Mouse (Mus musculus) cerebellum, adult 11 months (tissue): ENCODE measurements around the gene Zfp668.
A peak's percentile ranks its signal among the peaks of the same experiment; 100 is the strongest.
"Not testable (repeated sequence)": the region's sequence is repeated elsewhere in the genome, so short reads cannot be mapped to it uniquely, and the experiment has no call there.

Source experiments
- DNase-seq: peaks from one replicate; pipeline ENCODE4 v3.0.0; 2022

Zfp668 gene

DNA sequence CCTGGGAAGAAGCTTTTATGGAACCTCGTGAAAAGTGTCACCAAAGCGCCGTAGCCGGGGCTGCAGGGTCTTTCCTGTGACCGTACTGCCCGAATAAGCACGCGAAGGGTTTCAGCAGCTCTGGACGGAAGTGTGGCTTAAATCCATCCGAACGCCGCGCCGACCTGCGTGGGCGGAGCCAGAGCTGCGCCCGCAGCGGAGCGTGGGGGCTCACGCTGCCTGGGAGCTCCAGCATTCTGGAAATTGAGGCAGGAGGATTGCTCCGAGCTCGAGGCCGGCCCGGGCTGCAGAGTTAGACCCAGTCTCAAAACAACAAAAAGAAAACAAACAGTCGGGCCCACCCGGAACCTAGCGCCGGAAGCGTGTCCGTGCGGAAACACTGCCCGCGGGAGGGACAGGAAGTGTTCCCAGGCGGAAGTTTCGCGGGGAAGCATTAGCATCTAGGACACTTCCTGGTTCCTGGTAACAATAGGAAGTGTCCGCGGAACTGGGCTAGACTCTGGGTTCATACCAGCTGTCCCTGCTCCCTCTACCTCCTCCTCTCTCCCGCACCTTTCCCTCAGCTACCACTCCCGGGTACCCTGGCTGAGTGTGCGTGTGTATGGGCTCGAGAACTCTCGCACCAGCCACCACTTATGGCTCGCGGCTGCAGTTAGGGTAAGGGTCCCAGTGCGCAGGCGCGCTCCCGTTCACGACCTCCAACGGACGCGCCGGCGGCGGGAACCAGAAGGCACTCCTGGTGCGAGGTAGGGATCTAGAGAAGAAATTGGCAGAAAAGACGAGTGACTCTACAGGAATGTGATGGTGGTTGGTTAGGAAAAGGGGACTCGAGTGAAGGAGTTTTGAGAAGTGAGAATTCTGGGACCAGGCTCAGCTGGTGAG is at the start of gene Zfp668:
TSS of gene Zfp668 (minus strand) at position 362 of the 882 bp plus-strand sequence.
- peak; percentile 84 for DNase-seq

- no peak for DNase-seq
Observed at GRCm38 (mm10) chr7:127926066-127926465, 49.4 kb upstream of the Zfp668 start.

DNA sequence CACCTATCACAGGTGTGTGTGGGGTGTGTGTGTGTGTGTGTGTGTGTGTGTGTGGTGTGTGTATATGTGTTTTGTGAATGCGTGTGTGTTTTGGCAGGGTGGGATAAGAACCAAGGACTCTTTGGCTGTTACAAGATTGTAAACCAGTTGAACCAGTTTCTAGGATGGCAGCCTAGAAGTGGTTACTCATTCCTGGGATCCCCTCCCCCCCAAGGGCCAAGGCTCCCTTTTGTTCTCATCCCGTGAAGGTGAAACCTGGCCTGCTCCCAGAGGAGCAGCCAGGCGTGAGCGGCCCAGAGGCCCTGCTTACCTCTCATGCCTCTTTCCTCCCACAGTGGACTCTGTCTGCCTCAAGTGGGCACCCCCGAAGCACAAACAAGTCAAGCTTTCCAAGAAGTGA is 48.6 kb upstream of the Zfp668 start:
- no peak for DNase-seq

DNA sequence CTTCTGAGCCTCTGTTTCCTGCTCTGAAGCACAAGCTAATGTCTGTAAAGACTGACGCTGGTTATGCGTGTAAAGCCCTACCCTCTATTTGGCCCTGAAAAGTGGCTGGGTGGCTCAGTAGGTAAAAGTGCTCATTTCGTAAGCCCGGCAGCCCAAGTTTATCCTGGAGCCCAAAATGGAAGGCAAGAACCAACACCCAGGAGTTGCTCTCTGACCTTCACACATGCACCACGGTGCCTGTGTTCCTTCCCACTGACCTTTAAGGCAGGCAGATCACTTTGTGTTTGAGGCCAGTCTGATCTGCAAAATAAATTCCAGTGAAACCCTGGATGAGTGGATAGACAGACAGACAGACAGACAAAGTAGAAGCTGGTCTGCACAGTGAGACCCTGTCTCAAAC is 47.1 kb upstream of the Zfp668 start:
- no peak for DNase-seq

DNA sequence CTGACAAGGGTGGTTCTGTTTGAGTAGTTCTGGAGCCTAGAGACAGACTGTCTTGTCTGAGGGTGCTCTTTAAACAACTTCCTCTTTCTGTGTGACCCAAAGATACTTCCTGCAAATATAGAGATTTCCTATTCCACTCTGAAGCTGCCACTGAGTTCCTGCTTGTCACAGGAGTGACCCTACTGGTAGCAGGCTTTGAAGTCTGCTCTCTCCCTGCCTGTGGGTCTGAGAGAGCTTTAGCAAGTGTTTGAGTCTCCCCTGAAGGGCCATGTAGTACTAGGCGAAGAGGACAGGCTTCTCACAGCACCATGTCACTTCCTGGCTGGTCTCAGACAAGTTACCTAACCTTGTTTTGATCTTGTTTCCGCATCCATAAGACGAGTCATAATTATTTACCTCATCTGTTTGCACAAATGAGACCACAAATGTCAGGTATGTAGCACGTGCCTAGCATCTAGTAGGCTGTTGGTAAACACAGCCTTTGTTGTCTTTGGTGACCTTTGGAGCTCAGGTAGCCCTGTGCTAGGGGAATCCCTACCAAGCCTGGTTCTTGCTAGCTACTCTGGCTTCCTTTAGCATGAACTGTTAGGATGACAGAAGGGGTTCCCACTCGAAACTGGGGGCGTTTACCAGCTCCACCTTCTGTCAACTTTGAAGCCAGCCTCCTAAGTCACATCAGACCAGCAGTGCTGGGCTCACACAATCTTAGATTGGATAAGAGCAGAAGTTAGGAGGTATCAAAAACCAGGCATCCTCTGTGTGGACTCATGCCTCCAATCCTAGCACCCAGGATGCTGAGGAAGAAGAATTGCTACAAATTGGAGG is 46.0 kb upstream of the Zfp668 start:
- no peak for DNase-seq

DNA sequence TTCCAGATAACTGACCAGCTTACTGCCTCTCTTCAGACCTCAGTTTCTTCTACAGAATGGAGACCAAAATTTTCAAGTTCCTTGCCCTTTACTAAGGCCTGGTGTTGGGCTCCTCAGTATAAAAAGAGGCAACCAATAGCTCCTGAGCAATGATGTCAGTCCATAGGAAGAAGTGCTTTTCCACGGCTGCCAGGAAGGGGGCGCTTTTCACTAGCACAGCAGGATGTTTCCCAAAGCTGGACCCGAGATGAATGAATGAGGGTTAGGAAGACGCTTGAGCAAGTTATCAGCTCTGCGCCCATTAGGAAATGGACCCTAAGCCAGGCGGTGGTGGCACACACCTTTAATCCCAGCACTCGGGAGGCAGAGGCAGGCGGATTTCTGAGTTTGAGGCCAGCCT is 44.9 kb upstream of the Zfp668 start:
- no peak for DNase-seq

GRCm38 (mm10) chr7:127919290-127919689 is 42.7 kb upstream of the Zfp668 start:
- DNase-seq: no peak

- no peak for DNase-seq
Observed at GRCm38 (mm10) chr7:127918203-127918602, 41.6 kb upstream of the Zfp668 start.

DNA sequence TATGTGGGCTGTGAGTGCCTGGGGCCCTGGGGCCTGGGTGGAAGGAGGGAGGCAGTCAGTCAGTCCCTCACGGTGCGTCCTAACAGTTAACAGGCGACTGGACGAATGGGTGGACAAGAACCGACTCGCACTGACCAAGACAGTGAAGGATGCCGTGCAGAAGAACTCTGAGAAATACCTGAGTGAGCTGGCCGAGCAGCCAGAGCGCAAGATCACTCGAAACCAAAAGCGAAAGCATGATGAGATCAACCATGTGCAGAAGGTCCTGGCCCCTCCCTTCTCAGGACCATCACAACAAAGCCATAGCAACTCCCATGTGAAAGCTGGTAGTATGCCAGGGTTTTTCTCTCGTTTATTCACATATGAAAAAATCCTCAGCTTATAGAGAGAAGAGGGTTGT is 38.7 kb upstream of the Zfp668 start:
- no peak for DNase-seq

DNA sequence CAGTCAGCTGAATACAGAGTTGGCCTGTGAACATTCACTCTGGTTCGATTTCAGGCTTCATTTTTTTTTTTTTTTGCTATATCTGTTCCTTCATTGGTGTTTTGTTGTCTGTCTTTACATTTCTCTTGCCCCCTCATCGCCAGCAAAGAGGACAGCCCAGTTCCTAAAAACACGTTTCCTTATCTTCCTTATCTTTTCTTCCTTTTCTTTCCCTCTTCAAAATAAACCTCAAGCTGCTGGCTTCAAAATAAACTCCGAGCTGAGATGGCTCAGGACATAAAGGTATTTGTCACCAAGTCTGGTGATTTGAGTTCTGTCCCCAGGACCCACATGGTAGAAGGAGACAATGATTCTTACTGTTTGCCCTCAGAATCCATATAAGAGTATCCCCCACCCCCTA is 36.3 kb upstream of the Zfp668 start:
- DNase-seq: no peak

DNA sequence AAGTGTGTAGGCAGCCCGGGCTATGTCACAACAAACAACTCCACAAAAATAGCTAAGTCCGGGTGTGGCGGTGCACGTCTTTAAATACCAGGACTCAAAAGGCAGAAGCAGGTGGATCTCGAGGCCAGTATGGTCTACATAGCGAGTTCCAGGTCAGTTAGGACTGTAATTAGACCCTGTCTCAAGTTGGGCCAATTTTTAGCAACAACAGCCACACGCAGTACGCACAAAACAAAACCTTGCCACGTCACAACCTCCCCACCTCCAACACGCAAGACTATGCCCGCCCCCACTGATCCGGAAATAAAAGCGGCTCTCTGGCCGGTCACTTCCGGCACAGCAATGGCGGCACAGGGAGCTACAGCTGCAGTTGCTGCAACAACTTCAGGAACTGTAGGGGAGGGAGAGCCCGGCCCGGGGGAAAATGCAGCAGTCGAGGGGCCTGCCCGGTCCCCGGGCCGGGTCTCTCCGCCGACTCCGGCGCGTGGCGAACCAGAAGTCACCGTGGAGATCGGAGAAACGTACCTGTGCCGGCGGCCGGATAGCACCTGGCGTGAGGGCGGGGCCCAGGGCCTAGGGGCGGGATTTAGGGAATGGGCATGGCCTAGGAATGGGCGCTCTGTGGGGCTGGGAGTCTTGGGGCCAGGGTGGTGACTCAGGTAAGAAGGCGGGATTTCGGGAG is 35.7 kb upstream of the Zfp668 start, which contains the start of gene Kat8:
TSS of gene Kat8 (plus strand) at position 327 of the 682 bp plus-strand sequence.
- peak; percentile 80 for DNase-seq

DNA sequence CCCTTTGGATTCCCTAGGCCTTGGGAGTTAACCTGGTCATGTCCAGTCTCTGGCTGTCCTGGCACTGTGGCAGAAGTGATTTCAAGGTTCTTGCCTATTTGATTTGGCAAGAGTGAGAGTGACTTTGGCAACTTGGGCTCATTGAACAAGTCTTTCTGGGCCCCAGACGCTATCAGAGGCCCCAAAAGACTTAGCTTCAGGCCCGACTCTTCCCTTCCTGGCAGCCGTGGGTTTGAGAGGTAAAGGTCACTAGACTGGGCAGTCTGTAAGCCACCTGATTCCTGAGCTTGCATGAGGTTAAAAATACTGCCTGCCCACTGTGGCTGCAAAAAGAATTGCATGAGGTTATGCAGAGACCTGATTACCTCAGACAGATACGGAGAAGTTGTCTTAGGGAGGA is 32.0 kb upstream of the Zfp668 start:
- DNase-seq: no peak

- DNase-seq: no peak
Observed at GRCm38 (mm10) chr7:127907939-127908338, 31.3 kb upstream of the Zfp668 start.

GRCm38 (mm10) chr7:127903971-127904796 is 27.6 kb upstream of the Zfp668 start, which contains the start of gene Bckdk:
Bckdk (plus strand) TSS chr7:127904082.
- DNase-seq: peak; percentile 73

- DNase-seq: no peak
Observed at GRCm38 (mm10) chr7:127901772-127902171, 25.1 kb upstream of the Zfp668 start.

GRCm38 (mm10) chr7:127899997-127900396 is 23.4 kb upstream of the Zfp668 start:
- no peak for DNase-seq

DNA sequence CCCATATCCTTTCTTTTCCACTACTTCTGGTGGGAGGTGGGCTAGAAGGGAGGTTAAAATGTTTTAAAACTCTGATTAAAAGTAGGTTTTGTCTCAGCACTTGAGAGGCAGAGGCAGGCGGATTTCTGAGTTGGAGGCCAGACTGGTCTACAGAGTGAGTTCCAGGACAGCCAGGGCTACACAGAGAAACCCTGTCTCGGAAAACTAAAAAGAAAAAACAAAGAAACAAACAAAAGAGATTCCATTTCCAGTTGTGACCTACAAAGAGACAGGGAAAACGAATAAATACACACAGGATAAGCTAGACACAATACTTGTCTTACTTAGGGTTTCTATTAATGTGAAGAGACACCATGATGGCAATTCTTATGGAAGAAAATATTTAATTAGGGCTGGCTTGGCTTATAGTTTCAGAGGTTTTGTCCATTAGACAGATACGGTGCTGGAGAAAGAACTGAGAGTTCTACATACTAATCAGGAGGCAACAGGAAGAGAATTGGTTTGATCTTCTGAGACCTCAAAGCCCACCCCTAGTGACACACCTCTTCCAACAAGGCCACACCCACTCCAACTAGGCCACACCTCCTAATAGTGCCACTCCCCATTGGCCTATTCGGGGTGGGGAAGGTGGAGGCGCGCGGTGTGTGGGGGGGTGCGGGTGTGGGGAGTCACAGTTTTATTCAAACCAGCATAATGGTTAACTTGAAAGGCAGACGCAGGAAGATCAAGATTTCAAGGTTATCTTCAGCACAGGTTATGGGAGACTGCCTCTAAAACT is 21.7 kb upstream of the Zfp668 start:
- no peak for DNase-seq

- no peak for DNase-seq
Observed at GRCm38 (mm10) chr7:127897542-127897941, 20.9 kb upstream of the Zfp668 start.

GRCm38 (mm10) chr7:127896384-127896783 is 19.8 kb upstream of the Zfp668 start:
- peak; percentile 63 for DNase-seq

GRCm38 (mm10) chr7:127895891-127896290 is 19.3 kb upstream of the Zfp668 start:
- not testable (repeated sequence) for DNase-seq

DNA sequence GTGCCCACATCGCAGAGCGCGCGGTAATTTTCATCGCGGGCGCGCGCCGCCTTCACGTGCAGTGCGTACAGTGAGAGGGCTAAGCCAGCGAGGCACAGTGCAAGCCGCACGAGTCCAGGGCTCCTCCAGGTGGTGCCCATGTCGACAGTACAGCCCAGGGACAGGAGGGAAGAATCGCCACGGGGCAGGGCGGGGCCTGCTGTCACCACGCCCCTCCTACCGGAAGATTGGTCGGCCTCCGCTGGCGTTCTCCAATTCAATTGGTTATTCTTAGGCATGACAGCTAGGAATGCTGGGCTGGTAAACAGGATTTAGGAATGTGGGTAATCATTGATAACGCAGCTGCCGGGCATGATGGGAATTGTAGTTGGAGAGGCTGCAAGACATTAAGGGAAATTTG is 18.8 kb upstream of the Zfp668 start, which contains the start of the genes Gm21974 and Vkorc1:
TSS of gene Gm21974 (minus strand) at position 13 of the 400 bp plus-strand sequence.
TSS of gene Vkorc1 (minus strand) at position 176 of the 400 bp plus-strand sequence.
- DNase-seq: peak; percentile 96
